Mouse (Mus musculus) central nervous system, embryonic 11.5 days (tissue): ENCODE measurements around the gene Upk3a. TPM values are rescaled to one million over a fixed set of nuclear protein-coding genes. Genes with fewer than 3 reads are reported as not detected.

Experiments
- polyA plus RNA-seq: library from polyadenylated mRNA; depleted of rRNA; stranded (reverse); fragments of >200 nt; gene quantifications from 2 replicates; pipeline ENCODE4 v1.2.3, GENCODE M21; 2012; rRNA removed

Gene Upk3a
- 0.05 and 0.11 TPM in 2 replicates for polyA plus RNA-seq

GRCm38 (mm10) chr15:85016951-85017664 is at the start of gene Upk3a:
TSS of gene Upk3a (plus strand) at chr15:85017141.

GRCm38 (mm10) chr15:84987874-84988825 is 28.8 kb upstream of the Upk3a start, which contains the start of gene 5031439G07Rik:
TSS of gene 5031439G07Rik (minus strand) at chr15:84988551.

GRCm38 (mm10) chr15:85028648-85029047 is 11.7 kb downstream of the Upk3a start, which contains the start of gene Fam118a:
TSS of gene Fam118a (plus strand) at chr15:85028948.

Other genes starting within 250 kb of the Upk3a start
- 117 and 190 TPM in 2 replicates for gene Phf21b, start 161.1 kb upstream of the Upk3a start, polyA plus RNA-seq
- 1.1 and 1.5 TPM in 2 replicates for gene Gm29666, start 97.1 kb upstream of the Upk3a start, polyA plus RNA-seq
- gene Nup50, start 93.7 kb upstream of the Upk3a start, polyA plus RNA-seq, result 34.9 and 35.7 TPM in 2 replicates
- gene 5031439G07Rik, start 28.6 kb upstream of the Upk3a start, polyA plus RNA-seq, result 22.6 and 22.7 TPM in 2 replicates
- 16.0 and 18.2 TPM in 2 replicates for gene Fam118a, start 11.8 kb downstream of the Upk3a start, polyA plus RNA-seq
- gene Smc1b, start 114.8 kb downstream of the Upk3a start, polyA plus RNA-seq, result 0.17 and 0.20 TPM in 2 replicates
- gene Ribc2, start 114.9 kb downstream of the Upk3a start, polyA plus RNA-seq, result 0.56 and 0.65 TPM in 2 replicates
- 95.3 and 128 TPM in 2 replicates for gene Fbln1, start 188.8 kb downstream of the Upk3a start, polyA plus RNA-seq